Mouse (Mus musculus) testis, adult 2 months (tissue): Measurements from ENCODE around the gene Prlr.

Source experiments
- CTCF ChIP-seq: fragments of 200-500 bp; IDR thresholded peaks from 2 replicates; pipeline ENCODE4 v1.5.1; 2012; ENCODE audit warnings: low read depth, mild to moderate bottlenecking, inconsistent platforms, low read length, moderate library complexity; ENCODE audit not compliant: control insufficient read depth, insufficient read depth, insufficient replicate concordance
- POLR2A ChIP-seq: fragments of 200-500 bp; IDR thresholded peaks from 2 replicates; pipeline ENCODE4 v1.6.1; 2012; ENCODE audit warnings: low read depth, mild to moderate bottlenecking, inconsistent platforms, low read length, moderate library complexity; ENCODE audit not compliant: control insufficient read depth

- no peak for TF ChIP-seq CTCF
- TF ChIP-seq POLR2A = no peak
Measured at GRCm38 (mm10) chr15:10178131-10178566, 1.1 kb downstream of the Prlr start.
